Mouse (Mus musculus) right cerebral cortex, adult 18-20 months (tissue): ENCODE data around the gene Lrrc47.

Source experiments
- DNase-seq: peaks from one replicate; pipeline ENCODE4 v3.0.0; 2022; ENCODE audit warnings: mixed read lengths

Gene Lrrc47

DNA sequence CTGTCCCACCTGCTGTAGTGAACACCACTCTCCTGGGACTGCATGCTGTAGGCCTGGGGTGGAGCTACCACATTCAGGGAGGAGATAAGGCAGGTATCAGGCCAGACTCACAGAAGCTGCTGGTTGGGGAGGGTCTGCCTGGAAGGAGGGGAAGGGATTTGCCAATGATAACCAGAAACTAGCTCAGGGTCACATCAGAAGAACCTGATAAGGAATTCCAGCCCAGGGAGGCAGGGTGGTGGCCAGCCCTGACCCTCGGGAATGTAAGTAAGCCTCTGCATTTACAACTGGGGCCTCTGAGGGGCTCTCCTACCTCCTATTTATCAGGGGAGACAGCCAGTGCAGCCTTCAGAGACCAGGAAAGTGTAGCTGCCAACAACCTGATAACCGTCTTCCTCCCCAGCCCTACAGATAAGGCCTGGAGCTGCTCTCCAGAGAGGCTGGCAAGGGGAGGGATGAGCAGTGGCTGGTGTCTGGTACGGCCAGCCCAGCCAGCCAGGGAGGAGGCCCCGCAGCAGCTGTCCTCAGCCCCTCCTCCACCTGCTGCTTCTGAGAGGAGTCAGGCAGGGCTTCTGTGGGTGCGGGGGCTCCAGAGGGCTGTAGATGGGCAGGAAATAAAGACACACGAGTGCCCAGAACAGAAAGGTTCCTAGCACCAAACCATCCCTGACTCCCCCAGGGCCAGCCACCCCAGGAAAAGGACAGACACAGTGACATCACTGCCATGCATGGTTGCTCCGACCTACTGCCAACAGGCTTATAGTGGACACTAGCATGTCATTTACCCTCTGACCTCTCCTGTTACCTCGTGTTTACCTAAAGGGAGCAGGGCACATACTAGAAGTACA lies 12.4 kb downstream of the Lrrc47 start:
- peak; percentile 70 for DNase-seq

DNA sequence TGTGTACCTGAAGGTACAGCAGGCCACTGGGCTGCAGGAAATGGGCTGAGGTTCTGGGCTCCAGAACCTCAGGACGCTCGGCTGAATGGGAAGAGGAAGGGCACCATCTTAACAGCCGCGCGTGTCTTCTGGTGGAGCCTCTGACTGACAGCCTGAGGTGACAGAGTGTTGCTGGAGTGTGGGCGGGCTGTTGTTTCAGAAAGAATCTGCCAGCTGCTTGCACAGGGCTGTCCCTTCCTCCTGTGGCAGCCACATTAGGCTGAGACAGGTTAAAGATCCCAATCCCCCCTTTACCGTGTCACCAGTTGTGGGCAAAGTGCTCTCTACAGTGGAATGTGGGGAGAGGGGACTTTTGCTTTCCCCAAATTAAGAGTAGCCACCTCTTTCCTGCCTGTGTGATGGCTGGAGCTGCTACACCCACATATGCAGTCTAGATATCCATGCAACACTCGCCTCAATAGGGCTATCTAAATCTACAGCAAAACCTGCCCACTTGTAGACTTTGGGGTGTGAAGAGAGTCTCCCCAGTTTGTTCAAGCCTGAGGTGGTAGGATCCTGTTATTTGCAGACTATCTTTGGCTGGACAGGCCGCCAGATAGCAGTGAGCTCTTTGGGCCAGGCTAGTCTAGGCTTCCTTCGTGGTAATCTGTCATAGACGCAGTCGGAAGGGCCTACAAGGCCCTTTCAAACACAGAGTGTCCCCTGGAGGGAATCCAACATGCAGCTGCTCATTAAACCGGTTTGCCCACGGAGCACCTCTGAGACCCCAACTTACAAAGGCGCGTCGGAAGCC lies 13.4 kb downstream of the Lrrc47 start:
- DNase-seq, result peak; percentile 62

DNA sequence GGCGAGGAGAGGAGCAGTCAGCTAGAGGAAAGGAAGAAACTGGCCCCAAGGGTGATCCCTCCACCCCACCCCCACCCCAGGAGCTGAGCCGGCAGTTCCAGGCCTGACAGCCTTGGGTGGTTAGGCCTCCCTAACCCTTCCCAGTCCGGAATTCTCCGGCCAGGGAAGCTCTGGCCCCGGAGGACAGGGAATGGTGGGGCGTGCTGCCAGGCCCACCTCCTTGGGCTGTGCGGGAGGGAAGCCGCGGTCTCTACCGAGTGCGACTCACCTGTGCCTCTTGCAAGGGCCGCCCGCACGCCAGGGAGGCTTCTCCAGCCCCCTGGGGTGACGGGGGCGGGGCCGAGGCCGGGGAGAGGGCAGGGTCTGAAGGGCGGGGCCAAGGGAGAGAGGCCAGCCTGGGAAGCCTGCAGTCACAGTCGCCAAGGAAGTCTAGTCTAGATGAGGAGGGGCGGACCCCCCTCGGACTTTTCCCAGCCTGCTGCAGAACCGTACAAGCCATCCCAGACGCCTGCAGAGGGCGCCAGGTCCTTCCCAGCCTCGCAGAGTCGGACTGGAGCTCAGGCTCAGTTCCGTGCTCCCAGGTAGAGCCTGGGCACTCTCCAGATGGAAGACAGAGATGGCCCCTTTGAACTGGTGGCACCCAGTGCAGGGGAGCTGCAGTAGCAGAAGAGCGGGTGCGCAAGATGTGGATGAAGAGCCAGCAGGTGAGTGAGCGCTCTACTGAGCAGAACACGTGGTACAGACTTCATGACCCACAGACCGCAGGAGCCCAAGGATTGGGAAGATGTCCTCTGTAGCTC lies 14.3 kb downstream of the Lrrc47 start, which contains the start of gene Smim1:
Smim1 (minus strand) TSS at position 590 of the 800 bp plus-strand sequence.
- DNase-seq, result peak; percentile 78

DNA sequence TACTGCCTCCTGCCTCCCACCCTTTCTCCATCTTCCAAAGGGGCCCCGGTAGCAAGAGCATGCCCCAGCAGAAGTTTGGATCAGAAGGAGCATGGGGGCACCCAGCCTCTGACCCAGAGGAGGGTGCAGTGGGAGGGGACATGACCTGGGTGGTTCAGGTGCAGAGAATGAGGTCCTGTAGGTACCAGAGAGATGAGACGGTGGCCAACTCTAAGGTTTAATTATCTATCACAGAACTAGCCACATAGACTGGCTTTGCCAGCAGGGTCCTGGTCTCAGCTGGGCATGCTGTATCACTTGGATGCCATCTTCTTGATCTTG lies 14.9 kb downstream of the Lrrc47 start:
- no peak for DNase-seq

DNA sequence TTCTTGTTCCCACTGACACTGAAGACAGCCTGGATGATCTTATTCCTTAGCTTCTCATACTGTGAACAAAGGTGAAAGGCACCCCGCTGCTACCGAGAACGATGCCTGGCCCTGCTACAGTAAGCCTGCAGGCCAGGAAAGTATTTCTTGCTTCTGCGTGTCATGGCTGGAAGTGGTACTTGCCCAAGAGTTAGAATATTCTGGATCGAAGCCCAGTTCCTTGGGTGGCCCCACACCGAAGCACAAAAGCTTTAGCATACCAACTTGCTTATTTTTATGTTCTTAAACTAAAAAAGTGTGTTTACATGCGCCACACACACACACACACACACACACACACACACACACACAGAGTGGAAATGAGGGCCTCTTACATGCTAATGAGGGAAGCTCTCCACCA lies 16.5 kb downstream of the Lrrc47 start:
- no peak for DNase-seq

DNA sequence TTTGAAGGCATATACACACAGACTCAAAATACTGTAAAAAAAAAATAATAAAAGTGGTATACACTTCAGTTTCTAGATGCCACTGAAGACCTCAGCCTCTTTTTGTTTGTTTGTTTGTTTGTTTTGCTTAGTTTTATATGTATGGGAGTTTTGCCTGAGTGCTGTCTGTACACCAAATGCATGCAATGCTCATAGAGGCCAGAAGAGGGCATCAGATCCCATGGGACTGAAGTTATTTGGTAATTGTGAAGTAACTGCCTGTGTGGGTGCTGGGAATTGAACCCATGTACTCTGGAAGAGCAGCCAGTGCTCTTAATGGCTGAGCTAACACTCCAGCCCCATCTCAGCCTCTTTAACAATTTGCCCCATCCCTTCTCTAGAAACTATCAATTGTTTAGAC lies 17.1 kb downstream of the Lrrc47 start:
- DNase-seq, result no peak

DNA sequence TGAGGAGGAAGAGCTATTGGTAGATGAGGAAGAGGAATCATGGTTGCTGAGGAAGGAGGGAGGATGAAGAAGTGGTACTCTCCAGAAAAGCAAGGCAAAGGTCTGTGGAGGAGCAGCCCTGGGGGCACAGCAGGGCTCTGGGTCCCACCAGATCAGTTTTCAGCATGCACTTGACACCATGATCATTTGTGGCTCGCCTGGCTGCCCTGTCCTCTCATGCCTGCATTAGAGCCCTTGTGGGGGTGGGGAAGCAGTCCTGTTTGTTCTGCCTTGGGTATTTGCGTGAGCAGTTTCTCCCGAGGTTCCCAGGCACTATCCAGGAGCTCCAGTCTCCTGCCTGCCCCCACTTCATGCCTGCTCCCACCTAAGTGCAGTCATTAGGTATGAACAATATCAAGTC lies 25.6 kb downstream of the Lrrc47 start:
- DNase-seq, result no peak

DNA sequence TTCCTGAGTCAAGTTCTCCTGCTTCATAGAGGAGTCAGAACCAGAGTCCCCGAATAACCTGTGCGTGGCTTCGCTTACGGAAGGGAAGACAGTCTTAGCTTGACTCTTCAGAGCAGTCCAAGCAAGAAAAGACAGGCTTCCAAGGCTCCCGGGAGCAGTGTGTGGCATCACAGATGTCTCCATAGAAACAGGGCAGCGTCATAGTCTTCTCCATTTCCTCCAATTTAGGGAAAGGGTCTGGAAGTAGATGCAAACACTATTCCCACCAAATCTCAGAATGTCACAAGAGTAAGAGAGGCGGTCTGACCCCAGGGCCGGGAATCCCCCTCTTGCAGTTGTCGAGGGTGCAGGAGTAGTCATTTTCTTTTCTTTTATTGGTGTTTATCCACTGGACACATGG lies 31.0 kb downstream of the Lrrc47 start, which contains the start of gene Ccdc27:
Ccdc27 (minus strand) TSS at position 101 of the 400 bp plus-strand sequence.
- DNase-seq, result no peak

DNA sequence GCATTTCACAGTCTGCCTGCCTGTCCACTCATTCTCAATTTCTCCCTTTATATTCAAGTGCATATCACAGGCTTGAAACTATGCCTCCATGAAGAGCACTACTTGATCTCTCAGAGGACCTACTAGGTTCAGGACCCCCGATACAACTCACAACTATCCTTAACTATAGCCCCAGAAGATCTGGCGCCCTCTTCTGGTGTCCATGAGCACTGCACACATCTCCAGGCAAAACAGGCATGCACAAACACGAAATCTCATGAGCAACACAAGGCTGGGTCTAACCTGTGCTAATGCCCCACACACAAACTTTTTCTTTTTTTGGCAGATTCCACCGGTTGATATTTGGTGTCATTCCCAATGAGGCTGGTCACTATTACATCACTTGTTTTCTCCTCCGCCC lies 34.3 kb downstream of the Lrrc47 start:
- no peak for DNase-seq

DNA sequence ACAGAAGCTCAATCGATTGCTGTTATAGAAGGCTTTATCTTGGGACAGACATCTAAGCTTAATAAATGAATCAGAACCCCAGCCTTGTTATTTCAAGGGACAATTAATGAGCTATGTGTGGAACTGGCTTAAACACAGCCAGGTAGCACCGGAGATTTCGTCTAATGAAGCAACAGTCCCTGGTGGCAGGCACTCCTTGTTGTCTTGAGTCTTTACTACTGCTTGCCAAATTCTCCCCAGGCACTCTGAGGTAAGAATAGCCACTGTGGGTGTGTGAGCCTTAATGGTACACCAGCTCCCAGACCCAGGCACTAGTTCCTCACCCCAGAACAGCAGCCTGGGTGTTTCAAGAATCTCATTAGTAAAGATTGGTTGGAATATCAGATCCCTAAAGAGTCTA lies 39.9 kb downstream of the Lrrc47 start:
- peak; percentile 29 for DNase-seq

DNA sequence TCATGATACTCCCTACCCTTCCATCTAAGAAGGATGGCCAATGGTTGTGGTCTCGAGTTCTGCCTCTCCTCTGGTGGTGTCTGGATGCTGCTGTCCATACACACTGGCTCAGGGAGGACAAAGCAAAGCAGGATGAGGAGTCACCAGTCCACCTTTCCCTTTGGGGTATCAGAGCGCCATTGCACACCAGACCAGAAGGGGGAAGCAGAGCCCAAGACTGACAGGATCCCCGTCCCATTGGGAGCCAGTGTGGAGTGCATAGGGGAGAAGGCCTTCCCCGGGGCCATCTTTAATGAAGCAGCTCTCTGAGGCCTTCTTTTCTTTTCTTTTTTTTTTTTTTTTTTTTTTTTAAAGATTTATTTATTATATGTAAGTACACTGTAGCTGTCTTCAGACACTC lies 41.5 kb downstream of the Lrrc47 start:
- DNase-seq, result no peak

DNA sequence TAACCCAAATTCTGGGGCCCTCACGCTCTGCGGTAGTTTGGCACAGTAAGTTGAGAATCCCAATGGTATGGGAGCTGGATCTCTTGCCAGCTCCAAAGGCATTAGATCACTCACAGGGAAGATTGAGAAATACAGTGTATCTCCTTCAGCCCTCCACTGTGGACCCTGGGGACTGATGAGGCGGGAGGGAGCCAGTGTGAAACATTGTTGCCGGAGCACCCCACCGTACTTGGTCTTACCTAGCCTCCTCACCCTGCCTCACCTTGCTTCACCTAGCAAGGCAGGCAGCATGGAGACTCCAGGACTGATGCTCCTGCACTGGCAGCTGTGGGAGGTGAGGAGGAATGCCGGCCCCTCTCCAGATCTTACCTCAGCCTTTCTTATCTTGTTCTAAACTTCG lies 44.0 kb downstream of the Lrrc47 start:
- no peak for DNase-seq

DNA sequence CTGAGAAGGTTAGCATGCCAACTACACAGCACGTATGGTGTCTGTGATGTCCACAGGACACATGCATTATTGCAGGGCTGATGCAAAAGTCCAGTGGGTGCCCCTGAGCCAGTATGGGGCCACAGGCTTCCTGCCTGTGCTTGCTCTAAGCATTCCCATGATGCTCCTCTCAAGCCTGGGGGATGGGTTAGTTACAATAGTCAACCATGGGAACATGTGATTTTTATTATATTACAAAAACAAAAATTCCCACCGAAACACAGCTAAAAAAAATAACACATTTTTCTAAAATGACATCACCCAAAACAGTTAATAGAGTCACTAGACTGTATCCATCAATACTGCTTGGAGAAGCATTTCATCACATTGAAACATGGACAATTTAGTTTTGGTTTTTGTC lies 44.5 kb downstream of the Lrrc47 start:
- DNase-seq, result no peak

DNA sequence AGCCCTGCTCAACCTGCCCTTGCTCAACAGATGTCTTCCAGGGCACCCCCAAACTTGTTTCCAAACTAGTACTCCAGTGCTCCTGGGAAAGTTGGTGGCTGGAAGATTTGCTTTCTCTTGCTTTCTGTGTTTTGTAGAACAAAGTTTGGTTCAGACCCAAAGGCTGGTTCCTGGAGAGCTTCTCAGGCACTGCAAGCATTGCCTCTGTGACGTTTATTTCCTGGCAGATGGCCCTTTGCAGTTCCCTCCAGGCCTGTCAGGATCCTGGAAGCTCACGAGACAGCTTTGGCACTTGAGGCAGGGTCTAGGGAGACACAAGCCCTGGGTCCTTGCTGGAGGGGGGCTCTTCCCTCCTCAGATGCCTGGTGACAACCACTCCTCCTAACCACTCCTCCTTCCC lies 45.1 kb downstream of the Lrrc47 start:
- no peak for DNase-seq

DNA sequence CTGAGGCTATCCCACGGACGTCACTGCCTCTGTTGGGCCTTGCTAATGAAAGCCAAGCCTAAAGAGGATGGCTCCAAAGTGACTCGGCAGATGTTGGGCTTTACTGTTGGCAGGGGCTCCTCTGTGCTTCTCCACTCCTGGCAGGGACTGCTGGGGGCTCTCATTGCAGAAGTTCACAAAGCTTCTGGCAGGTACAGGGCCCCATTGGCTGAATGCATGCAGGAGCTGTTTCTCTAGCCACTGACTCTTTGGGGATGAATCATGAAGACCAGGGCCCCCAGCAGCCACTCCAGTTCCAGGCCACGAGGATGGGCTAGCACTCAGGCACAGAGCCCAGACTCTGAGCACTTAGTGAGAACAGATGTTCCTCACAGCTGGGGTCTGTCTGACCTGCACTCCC lies 46.2 kb downstream of the Lrrc47 start:
- no peak for DNase-seq

DNA sequence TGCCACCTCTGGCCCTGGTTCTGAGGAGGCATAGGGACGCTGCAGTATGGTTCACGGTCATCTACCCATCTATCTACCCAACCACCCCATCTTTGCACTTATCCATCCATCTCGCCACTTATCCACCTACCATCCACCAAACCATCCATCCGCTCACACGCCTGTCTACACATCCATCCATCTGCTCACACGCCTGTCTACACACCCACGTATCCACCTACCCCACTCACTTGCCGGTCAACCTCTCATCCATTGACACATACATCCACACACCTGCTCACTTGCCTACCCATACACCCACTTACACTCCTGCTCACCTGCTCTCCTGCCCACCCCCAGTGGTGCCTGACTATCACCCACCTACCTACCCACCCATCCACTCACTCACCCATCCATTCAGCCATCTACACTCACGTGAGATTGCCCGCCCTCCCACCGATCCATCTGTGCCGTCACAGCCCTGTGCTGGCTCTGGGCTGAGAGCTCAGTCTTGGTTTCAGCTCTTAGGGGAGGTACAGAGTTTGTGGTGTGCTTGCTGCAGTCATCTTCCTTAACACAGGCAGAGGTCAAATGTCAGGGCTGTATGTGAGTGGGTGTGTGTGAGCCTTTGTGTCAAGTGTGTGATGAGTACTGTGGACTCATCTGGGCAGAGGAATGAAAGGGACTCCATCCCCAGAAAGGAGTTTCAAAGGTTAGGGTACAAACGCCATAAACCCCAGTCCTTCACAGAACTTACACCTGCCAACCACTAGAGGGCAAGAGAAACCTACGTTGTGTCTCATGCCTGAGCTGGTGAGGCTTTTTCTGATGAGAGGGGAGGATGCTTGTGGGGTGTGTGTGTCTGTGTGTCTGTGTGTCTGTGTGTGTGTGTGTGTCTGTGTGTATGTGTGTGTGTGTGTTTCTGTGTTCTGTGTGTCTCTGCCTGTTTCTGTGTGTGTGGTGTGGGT lies 53.6 kb downstream of the Lrrc47 start:
- DNase-seq, result peak; percentile 48

DNA sequence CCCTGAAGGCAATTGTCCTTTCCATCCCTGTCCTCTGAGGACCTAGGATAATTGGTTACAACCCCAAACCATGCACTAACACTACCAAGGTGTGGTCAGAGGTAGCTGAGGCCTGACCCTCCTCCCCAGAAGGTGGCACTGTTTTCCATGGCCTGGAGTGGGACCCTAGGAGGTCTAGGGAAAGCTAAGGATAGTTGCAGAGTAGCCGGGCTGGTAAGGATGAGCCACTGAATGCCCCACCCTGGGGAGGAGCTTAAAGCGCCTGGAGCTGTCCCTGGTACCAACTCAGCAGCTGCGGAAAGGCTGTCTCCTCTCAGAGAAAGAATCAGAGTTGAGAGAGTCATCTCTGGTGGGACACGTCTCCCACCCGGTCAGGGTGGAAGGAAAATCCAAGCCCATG lies 59.4 kb downstream of the Lrrc47 start:
- no peak for DNase-seq
